Mouse (Mus musculus): ENCODE results near the gene Icam5.

Gene Icam5

GRCm38 (mm10) chr9:21014691-21015570, 16.9 kb upstream of the Icam5 start:
- DNase-seq (ENCODE audit: low spot score in 2 of 2) = peak; percentile 50 to 58

- DNase-seq (ENCODE audit: low spot score in 2 of 2) = peak; percentile 77 to 82
These were observed 16.2 kb upstream of the Icam5 start, which contains the start of gene Icam1 for GRCm38 (mm10) chr9:21015571-21016130. Gene Icam1 (plus strand): TSS chr9:21015985.

GRCm38 (mm10) chr9:21016331-21017176, 15.3 kb upstream of the Icam5 start:
- no peak for DNase-seq (ENCODE audit: low spot score in 2 of 2)

DNA sequence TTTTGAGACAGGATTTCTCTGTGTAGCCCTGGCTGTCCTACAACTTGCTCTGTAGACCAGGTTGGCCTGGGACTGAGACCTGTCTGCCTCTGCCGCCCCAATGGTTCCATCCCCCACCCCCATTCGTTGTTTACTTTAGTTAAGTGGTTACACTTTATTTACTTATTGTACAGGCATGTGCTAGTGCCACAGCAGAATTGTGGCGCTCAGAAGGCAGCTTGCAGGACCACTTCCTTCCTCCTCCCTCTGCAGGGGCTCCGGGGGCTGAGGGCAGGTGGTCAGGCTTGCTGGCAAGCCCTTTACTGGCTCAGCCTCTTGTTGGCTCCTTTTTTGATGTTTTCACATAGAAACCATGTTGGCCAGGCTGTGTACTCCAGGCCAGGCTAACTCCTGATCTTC, 14.7 kb upstream of the Icam5 start:
- DNase-seq (ENCODE audit: low spot score in 2 of 2) = peak in 1 of 2 experiments; percentile 13

DNA sequence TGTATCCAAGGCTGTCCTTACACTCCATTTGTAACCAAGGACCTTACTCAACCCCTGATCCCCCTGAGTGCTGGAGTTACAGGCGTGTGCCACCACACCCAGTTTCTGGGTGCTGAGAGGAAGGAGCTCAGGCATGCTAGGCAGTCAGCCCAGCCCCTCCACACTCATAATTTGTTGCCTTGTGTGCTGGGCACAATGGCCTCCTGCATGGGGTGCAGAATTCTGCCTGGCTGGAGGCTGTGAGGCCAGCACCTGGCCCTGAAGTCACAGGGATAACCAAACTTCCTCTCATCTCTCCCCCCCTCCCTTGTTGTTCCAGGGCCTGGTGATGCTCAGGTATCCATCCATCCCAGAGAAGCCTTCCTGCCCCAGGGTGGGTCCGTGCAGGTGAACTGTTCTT, 13.3 kb upstream of the Icam5 start:
- no peak for DNase-seq (ENCODE audit: low spot score in 2 of 2)

- DNase-seq (ENCODE audit: low spot score in 2 of 2) = no peak
These were observed 10.5 kb upstream of the Icam5 start for GRCm38 (mm10) chr9:21021363-21021762.

- no peak for DNase-seq (ENCODE audit: low spot score in 2 of 2)
These were observed 9.6 kb upstream of the Icam5 start for GRCm38 (mm10) chr9:21022288-21022687.

DNA sequence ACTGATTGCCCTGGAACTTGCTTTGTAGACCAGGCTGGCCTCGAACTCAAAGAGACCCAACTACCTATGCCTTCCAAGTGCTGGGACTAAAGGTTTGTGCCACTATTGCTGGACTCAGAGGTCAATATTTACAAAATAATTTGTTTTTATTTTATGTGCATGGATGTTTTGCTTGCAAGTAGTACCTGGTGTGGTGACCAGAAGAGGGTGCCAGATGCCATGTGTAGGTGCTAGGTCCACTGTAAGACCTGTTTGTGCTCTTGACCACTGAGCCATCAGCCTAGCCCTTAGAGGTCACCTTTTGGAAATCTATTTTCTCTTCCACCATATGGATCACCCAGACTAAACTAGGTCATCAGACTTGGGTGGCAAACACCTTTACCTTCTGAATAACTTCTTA, 9.1 kb upstream of the Icam5 start:
- DNase-seq (ENCODE audit: low spot score in 2 of 2) = no peak

GRCm38 (mm10) chr9:21025258-21025810, 6.5 kb upstream of the Icam5 start:
- no peak for DNase-seq (ENCODE audit: low spot score in 2 of 2)

DNA sequence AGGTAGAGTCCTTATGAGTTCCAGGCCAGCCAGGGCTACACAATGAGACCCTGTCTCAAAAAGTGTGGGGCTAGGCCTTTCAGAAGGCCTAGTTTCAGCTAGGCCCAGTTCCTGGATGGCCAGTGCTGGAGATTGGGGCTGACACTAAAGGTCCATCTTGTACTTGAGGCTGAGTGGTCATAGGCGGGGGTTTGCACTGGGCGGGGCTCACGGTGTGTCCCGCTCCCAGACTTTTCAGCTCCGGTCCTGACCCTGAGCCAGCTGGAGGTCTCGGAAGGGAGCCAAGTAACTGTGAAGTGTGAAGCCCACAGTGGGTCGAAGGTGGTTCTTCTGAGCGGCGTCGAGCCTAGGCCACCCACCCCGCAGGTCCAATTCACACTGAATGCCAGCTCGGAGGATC, 5.0 kb upstream of the Icam5 start:
- no peak for DNase-seq (ENCODE audit: low spot score in 2 of 2)

DNA sequence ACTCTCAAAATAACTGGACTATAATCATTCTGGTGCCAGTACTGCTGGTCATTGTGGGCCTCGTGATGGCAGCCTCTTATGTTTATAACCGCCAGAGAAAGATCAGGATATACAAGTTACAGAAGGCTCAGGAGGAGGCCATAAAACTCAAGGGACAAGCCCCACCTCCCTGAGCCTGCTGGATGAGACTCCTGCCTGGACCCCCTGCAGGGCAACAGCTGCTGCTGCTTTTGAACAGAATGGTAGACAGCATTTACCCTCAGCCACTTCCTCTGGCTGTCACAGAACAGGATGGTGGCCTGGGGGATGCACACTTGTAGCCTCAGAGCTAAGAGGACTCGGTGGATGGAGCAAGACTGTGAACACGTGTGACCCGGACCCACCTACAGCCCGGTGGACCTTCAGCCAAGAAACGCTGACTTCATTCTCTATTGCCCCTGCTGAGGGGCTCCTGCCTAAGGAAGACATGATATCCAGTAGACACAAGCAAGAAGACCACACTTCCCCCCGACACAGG, 4.0 kb upstream of the Icam5 start:
- DNase-seq (ENCODE audit: low spot score in 2 of 2) = no peak

DNA sequence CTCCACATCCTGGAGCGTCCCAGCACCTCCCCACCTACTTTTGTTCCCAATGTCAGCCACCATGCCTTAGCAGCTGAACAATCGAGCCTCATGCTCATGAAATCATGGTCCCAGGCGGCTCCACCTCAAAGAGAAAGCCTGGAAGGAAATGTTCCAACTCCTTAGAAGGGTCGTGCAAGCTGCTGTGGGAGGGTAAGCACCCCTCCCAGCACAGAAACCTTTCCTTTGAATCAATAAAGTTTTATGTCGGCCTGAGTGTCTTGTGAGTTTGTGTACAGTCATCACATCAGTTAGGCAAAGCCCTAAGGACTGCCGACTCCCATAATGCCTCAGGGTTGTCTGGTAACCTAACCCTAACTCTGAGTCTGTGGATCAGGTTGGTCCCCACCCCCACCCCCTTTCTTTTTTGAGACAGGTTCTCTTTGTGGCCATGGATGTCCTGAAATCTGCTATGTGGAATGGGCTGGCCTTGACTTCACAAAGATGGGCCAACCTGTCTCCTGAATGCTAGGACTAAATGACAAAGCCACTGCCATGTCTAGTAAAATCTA, 3.2 kb upstream of the Icam5 start:
- DNase-seq (ENCODE audit: low spot score in 2 of 2) = no peak

- peak; percentile 63 to 78 for DNase-seq (ENCODE audit: low spot score in 2 of 2)
These were observed 2.4 kb upstream of the Icam5 start, which contains the start of gene Icam4 for GRCm38 (mm10) chr9:21029291-21030054. Gene Icam4 (plus strand): TSS chr9:21029373.

DNA sequence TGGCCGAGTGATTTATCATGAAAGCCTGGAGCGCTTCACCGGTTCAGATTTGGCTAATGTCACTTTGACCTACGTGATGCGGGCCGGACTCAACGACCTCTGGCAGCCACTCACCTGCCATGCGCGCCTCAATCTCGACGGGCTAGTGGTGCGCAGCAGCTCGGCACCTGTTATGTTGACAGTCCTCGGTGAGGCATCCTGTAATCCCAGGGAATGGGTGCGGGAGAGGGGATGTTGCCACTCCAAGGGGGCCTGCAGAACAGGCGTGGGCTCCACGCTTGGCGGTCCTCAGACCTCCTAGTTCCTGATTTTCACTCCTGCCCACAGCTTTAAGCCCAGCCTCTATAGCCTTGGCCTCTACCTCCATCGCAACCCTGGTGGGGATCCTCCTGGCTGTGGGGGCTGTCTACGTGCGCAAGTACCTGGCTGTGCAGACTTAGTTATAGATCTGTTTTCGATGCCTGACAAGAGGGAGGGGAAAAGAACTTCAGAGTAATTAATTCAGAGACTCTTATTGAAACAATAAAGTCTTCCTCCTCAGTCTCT, 1.7 kb upstream of the Icam5 start:
- no peak for DNase-seq (ENCODE audit: low spot score in 2 of 2)

GRCm38 (mm10) chr9:21030781-21031250, 1.1 kb upstream of the Icam5 start:
- DNase-seq (ENCODE audit: low spot score in 2 of 2) = peak; percentile 86 to 87

GRCm38 (mm10) chr9:21031251-21031895, 500 bp upstream of the Icam5 start:
- DNase-seq (ENCODE audit: low spot score in 2 of 2) = peak; percentile 37 to 42

DNA sequence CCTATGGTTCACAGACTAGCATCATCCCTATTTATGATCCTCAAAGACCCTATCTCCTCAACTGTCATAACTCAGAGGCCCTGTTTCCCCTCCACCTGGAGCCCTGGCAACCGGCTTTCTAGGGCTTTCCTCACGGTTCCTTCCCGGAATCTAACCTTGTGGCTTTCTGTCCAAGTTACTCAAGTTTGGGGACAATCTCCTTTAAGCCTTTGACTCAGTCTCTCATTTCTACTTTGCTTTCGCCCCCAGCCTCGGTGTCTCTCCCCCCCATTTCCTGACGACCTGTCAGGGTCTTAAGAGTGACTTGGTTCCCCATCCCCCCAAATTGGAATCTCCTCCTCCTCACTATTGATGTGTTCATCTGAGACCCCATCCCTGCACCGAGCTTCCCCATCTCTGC, 618 bp downstream of the Icam5 start:
- no peak for DNase-seq (ENCODE audit: low spot score in 2 of 2)

GRCm38 (mm10) chr9:21033136-21033535, 1.3 kb downstream of the Icam5 start:
- peak; percentile 30 to 42 for DNase-seq (ENCODE audit: low spot score in 2 of 2)

DNA sequence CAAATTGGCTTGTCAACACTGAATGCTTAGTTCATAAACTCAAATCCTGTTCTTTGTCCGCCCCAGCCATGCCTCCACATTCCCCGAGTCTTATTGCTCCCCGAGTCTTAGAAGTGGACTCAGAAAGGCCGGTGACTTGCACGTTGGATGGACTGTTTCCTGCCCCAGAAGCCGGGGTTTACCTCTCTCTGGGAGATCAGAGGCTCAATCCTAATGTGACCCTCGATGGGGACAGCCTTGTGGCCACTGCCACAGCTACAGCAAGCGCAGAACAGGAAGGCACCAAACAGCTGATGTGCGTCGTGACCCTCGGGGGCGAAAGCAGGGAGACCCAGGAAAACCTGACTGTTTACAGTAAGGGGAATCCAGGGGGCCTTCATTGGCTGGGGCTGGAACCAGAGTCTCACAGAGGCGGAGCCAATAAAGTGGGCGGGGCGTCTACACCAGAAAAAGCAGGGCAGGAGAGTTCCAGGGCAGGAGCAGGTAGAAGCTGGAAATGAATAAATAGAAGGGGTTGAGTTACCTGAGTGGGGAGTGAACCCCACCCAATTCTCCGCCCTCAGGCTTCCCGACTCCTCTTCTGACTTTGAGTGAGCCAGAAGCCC, 2.7 kb downstream of the Icam5 start:
- no peak for DNase-seq (ENCODE audit: low spot score in 2 of 2)
